Mouse (Mus musculus) kidney, postnatal 0 days (tissue): Measurements from ENCODE around the gene Slc27a3. TPM values are rescaled to one million over a fixed set of nuclear protein-coding genes. Genes with fewer than 3 reads are reported as not detected.

Experiments
- ATAC-seq: fragments of 200-750 bp; cut with Nextera tagmentation; replicated peaks from 2 replicates; pipeline ENCODE4 v1.8.0; 2017; ENCODE audit warnings: low read depth, moderate number of reproducible peaks, moderate TSS enrichment, moderate library complexity; ENCODE audit not compliant: low FRiP score
- DNase-seq: peaks from one replicate; pipeline ENCODE4 v3.0.0-alpha.2; 2016; ENCODE audit warnings: low spot score
- H3K27ac ChIP-seq: fragments of 300-500 bp; sonication (generic); 2 replicates; pipeline ENCODE4 v1.5.1; 2014; ENCODE audit warnings: mild to moderate bottlenecking
- H3K27me3 ChIP-seq: fragments of 300-500 bp; sonication (generic); 2 replicates; pipeline ENCODE4 v1.6.1; 2014; ENCODE audit warnings: low read length, mixed read lengths; ENCODE audit not compliant: insufficient read depth
- H3K36me3 ChIP-seq: fragments of 300-500 bp; sonication (generic); 2 replicates; pipeline ENCODE4 v1.6.1; 2014; ENCODE audit warnings: low read length, mixed read lengths; ENCODE audit not compliant: insufficient read depth
- H3K4me1 ChIP-seq: fragments of 300-500 bp; sonication (generic); replicated peaks from 2 replicates; pipeline ENCODE4 v1.6.1; 2014; ENCODE audit warnings: antibody characterized with exemption, low read length, mixed read lengths; ENCODE audit not compliant: insufficient read depth
- H3K4me2 ChIP-seq: fragments of 300-500 bp; sonication (generic); 2 replicates; pipeline ENCODE4 v1.6.1; 2014; ENCODE audit warnings: mild to moderate bottlenecking, low read length, moderate library complexity, mixed read lengths
- H3K4me3 ChIP-seq: fragments of 300-500 bp; sonication (generic); replicated peaks from 2 replicates; pipeline ENCODE4 v1.5.1; 2014; ENCODE audit warnings: low read depth, low read length
- H3K9ac ChIP-seq: fragments of 300-500 bp; sonication (generic); 2 replicates; pipeline ENCODE4 v1.6.1; 2014; ENCODE audit warnings: low read depth, low read length
- H3K9me3 ChIP-seq: fragments of 300-500 bp; sonication (generic); replicated peaks from 2 replicates; pipeline ENCODE4 v1.6.1; 2016; ENCODE audit warnings: low read length, inconsistent platforms, mixed read lengths
- CTCF ChIP-seq: IDR thresholded peaks from 2 replicates; pipeline ENCODE4 v1.5.1; 2016; ENCODE audit warnings: antibody characterized with exemption, low read depth, mild to moderate bottlenecking, moderate library complexity
- WGBS: fragments of 180-500 bp; shearing (Covaris S2); extraction: QIAGEN DNeasy Blood & Tissue Kit; methylation state at CpG from one replicate; pipeline ENCODE4 v1.1.7; 2014; 5-methylcytosine and 5-hydroxymethylcytosine counted together
- polyA plus RNA-seq: library from polyadenylated mRNA; unstranded; fragments of >200 nt; fragmentation: Nextera tagmentation; extraction: Ambion mirVana; gene quantifications from 2 replicates; pipeline ENCODE4 v1.2.1, GENCODE M21; 2015

Slc27a3 gene
- polyA plus RNA-seq, 1 experiment from 2014 or later = 16.1 TPM

DNA sequence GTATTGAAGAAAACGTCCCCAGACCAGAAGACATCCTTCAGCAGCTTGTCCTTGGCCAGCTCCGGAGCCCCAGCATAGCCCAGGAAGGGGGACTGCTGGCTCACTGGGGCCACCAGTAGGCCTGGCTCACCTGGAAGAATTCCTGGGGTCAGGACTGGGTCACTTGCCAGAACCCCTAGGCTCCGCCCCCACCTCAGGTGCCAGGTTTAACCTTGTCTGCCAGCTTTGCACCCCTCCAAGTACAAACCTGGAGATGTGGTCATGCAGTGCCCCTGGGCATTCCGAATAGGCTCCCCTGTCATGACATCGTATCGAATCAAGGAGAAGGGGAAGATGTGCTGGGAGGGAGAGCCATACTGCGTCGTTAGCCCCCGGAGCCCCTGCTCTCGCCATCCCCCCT, 2.9 kb downstream of the Slc27a3 start:
- no peak for TF ChIP-seq CTCF
- no peak overlapping the region for H3K4me3 ChIP-seq
- H3K4me2 ChIP-seq = no peak overlapping the region
- no peak for ATAC-seq
- H3K4me1 ChIP-seq = peaks cover 15% of the 10 kb centered on the region; the same call in 1 of the 2 replicates
- H3K27me3 ChIP-seq = no peaks in the 10 kb centered on the region
- H3K27ac ChIP-seq = no peak overlapping the region
- peaks cover 10% of the 10 kb centered on the region for H3K36me3 ChIP-seq
- no peak for DNase-seq
- WGBS = 88% methylated on average over 10 of the region's 10 CpGs
- no peak overlapping the region for H3K9ac ChIP-seq
- no peaks in the 10 kb centered on the region for H3K9me3 ChIP-seq

DNA sequence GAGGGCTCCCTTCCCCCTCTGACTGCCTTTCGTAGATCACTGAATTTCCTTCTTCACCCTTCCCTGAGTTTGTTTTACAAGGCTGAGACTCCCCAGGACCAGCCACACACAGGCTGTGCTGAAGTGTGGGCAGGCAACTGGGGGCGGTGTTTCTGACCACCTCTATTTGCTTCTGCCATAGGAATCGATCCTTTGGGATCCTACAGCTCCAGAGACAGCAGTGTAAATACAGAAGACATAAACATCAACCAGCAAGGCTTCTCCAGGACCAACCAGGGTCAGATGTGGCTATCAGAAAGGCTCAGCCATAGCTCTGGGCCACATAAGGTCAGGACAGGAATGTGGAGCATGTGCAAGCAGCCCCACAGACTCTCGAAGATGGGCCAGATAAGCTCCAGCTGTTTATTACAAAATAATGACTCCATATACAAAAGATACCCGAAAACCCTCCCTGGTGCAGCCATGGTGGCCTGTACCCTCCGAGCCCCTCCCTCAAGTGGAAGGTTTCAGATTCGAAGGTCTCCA, 4.8 kb downstream of the Slc27a3 start:
- DNase-seq (peak; percentile 33), ATAC-seq (no peak)
- no peak for TF ChIP-seq CTCF
- Histone ChIP-seq H3K4me1 (peaks cover 10% of the 10 kb centered on the region; the same call in 1 of the 2 replicates), H3K36me3 (0 out of 2 replicates have a peak, but pooled peaks cover 5% of the 10 kb centered on the region), H3K9ac (no peak overlapping the region), H3K4me3 (no peak overlapping the region), H3K9me3 (no peaks in the 10 kb centered on the region), H3K27ac (peak overlapping the region; percentile 27; the same call in 1 of the 2 replicates), H3K4me2 (no peak overlapping the region), H3K27me3 (no peaks in the 10 kb centered on the region)
- WGBS = 59% methylated on average over 7 of the region's 7 CpGs

- WGBS = 81% methylated on average over 4 of the region's 4 CpGs
- Histone ChIP-seq H3K9me3 (no peaks in the 10 kb centered on the region), H3K4me2 (no peak overlapping the region), H3K4me3 (no peak overlapping the region), H3K36me3 (0 out of 2 replicates have a peak, but pooled peaks cover 5% of the 10 kb centered on the region), H3K27ac (no peak overlapping the region), H3K27me3 (no peaks in the 10 kb centered on the region), H3K4me1 (peaks cover 8% of the 10 kb centered on the region; the same call in 1 of the 2 replicates), H3K9ac (no peak overlapping the region)
- TF ChIP-seq CTCF = no peak
- ATAC-seq = no peak
- no peak for DNase-seq
Measured at GRCm38 (mm10) chr3:90383690-90384089, 6.0 kb downstream of the Slc27a3 start.

- DNase-seq (no peak), ATAC-seq (no peak)
- H3K4me2 ChIP-seq = no peak overlapping the region
- no peaks in the 10 kb centered on the region for H3K27me3 ChIP-seq
- 0 out of 2 replicates have a peak, but pooled peaks cover 5% of the 10 kb centered on the region for H3K36me3 ChIP-seq
- no peak overlapping the region for H3K27ac ChIP-seq
- H3K4me3 ChIP-seq = no peak overlapping the region
- no peaks in the 10 kb centered on the region for H3K9me3 ChIP-seq
- TF ChIP-seq CTCF = no peak
- WGBS = 66% methylated on average over 11 of the region's 11 CpGs
- no peak overlapping the region for H3K9ac ChIP-seq
- no peaks in the 10 kb centered on the region for H3K4me1 ChIP-seq
Measured at GRCm38 (mm10) chr3:90381727-90382126, 8.0 kb downstream of the Slc27a3 start.

GRCm38 (mm10) chr3:90378496-90378895, 11.2 kb downstream of the Slc27a3 start:
- H3K27me3 ChIP-seq = no peaks in the 10 kb centered on the region
- DNase-seq (no peak), ATAC-seq (no peak)
- H3K4me3 ChIP-seq = no peak overlapping the region
- no peaks in the 10 kb centered on the region for H3K36me3 ChIP-seq
- no peaks in the 10 kb centered on the region for H3K4me1 ChIP-seq
- H3K9me3 ChIP-seq = no peaks in the 10 kb centered on the region
- WGBS = 74% methylated on average over 5 of the region's 5 CpGs
- H3K4me2 ChIP-seq = no peak overlapping the region
- no peak overlapping the region for H3K9ac ChIP-seq
- TF ChIP-seq CTCF = no peak
- no peak overlapping the region for H3K27ac ChIP-seq

- Histone ChIP-seq H3K36me3 (no peaks in the 10 kb centered on the region), H3K4me1 (no peaks in the 10 kb centered on the region), H3K9me3 (no peaks in the 10 kb centered on the region), H3K9ac (no peak overlapping the region), H3K27me3 (no peaks in the 10 kb centered on the region), H3K4me2 (no peak overlapping the region), H3K4me3 (no peak overlapping the region), H3K27ac (no peak overlapping the region)
- 73% methylated on average over 1 of the region's 1 CpGs for WGBS
- TF ChIP-seq CTCF = no peak
- DNase-seq (no peak), ATAC-seq (peak; percentile 38; the same call in 1 of the 2 replicates)
Measured at GRCm38 (mm10) chr3:90376247-90376585, 13.5 kb downstream of the Slc27a3 start.
